Comparison of ENCODE assay signal across 8 mouse cellular contexts in genomic region chr16:18387704-18388582, GRCm38 (mm10). TPM values are rescaled to one million over a fixed set of nuclear protein-coding genes. Genes with fewer than 3 reads are reported as not detected.
DNase-seq lines count a peak whose midpoint lies in the region; ATAC-seq and TF ChIP-seq lines count a peak whose summit lies in the region.

No protein-coding gene starts in this region.

- no peaks in the 10 kb centered on the region for H3K9me3 ChIP-seq in lung, postnatal 0 days (ENCODE audit: low read length)
- H3K9me3 ChIP-seq in forebrain, embryonic 16.5 days (ENCODE audit: control insufficient read depth, low read length): no peaks in the 10 kb centered on the region
- no peaks in the 10 kb centered on the region for H3K9me3 ChIP-seq in limb, embryonic 10.5 days (replicated peaks)

- 25% methylated on average over 6 of the region's 7 CpGs for WGBS in lung, postnatal 0 days
- 40% methylated on average over 5 of the region's 7 CpGs for WGBS in forebrain, embryonic 16.5 days
- 58% methylated on average over 5 of the region's 7 CpGs for WGBS in limb, embryonic 10.5 days

- TF ChIP-seq CTCF in lung, postnatal 0 days (IDR thresholded peaks at IDR 0.05): no peak

- H3K4me2 ChIP-seq in lung, postnatal 0 days (replicated peaks; ENCODE audit: low read depth, low read length): no peak overlapping the region
- H3K4me2 ChIP-seq in forebrain, embryonic 16.5 days (ENCODE audit: low read length): no peak overlapping the region

- no peak overlapping the region for H3K27ac ChIP-seq in lung, postnatal 0 days (ENCODE audit: low read length)
- H3K27ac ChIP-seq in forebrain, embryonic 16.5 days (ENCODE audit: low read length): peak overlapping the region; percentile 39; the same call in 1 of the 2 replicates
- H3K27ac ChIP-seq in limb, embryonic 10.5 days: peak overlapping the region; percentile 61

- no peak for TF ChIP-seq EP300 in lung, postnatal 0 days (IDR thresholded peaks at IDR 0.05)

- no peak overlapping the region for H3K9ac ChIP-seq in lung, postnatal 0 days (replicated peaks; ENCODE audit: low read depth)
- no peak overlapping the region for H3K9ac ChIP-seq in forebrain, embryonic 16.5 days (replicated peaks; ENCODE audit: low read depth, low read length)

- DNase-seq in lung, postnatal 10 days: peak; percentile 48
- DNase-seq in lung, postnatal 0 days (ENCODE audit: low spot score): no peak
- no peak for DNase-seq in limb, embryonic 10.5 days (ENCODE audit: low spot score)
- peak; percentile 31 for DNase-seq in splenic B cell, adult 2 months (ENCODE audit: low read depth, low spot score)
- no peak for DNase-seq in retina, postnatal 1 day
- no peak for DNase-seq in adrenal gland, postnatal 4 days (ENCODE audit: low spot score in 2 of 2)
- DNase-seq in testis, postnatal 14 days (ENCODE audit: low spot score): no peak

- H3K36me3 ChIP-seq in lung, postnatal 0 days (ENCODE audit: insufficient read depth, low read length): no peaks in the 10 kb centered on the region
- no peaks in the 10 kb centered on the region for H3K36me3 ChIP-seq in forebrain, embryonic 16.5 days (ENCODE audit: control insufficient read depth, insufficient read depth)
- H3K36me3 ChIP-seq in limb, embryonic 10.5 days: no peaks in the 10 kb centered on the region
- no peaks in the 10 kb centered on the region for H3K36me3 ChIP-seq in splenic B cell, adult 2 months (ENCODE audit: control insufficient read depth, insufficient read depth, low read length, poor library complexity, severe bottlenecking)

- no peak for ATAC-seq in lung, postnatal 0 days
- ATAC-seq in forebrain, embryonic 16.5 days: peak; percentile 11; the same call in 1 of the 2 replicates

- H3K4me1 ChIP-seq in lung, postnatal 0 days (ENCODE audit: insufficient read depth, low read depth, low read length): peaks cover 15% of the 10 kb centered on the region; the same call in 1 of the 2 replicates
- peaks cover 43% of the 10 kb centered on the region for H3K4me1 ChIP-seq in forebrain, embryonic 16.5 days (replicated peaks; ENCODE audit: control insufficient read depth, insufficient read depth, low read length)
- peaks cover 61% of the 10 kb centered on the region for H3K4me1 ChIP-seq in limb, embryonic 10.5 days

- no peak overlapping the region for H3K4me3 ChIP-seq in lung, postnatal 0 days (ENCODE audit: low read depth, low read length)
- H3K4me3 ChIP-seq in forebrain, embryonic 16.5 days (replicated peaks; ENCODE audit: low read length): no peak overlapping the region
- H3K4me3 ChIP-seq in limb, embryonic 10.5 days: no peak overlapping the region

- no peaks in the 10 kb centered on the region for H3K27me3 ChIP-seq in lung, postnatal 0 days (replicated peaks; ENCODE audit: insufficient read depth, low read length)
- H3K27me3 ChIP-seq in forebrain, embryonic 16.5 days (replicated peaks; ENCODE audit: control insufficient read depth, insufficient read depth, low read length): no peaks in the 10 kb centered on the region
- no peaks in the 10 kb centered on the region for H3K27me3 ChIP-seq in limb, embryonic 10.5 days (ENCODE audit: low read depth, poor library complexity, severe bottlenecking)
- H3K27me3 ChIP-seq in splenic B cell, adult 2 months (ENCODE audit: control insufficient read depth, insufficient read depth, low read length, poor library complexity, severe bottlenecking): no peaks in the 10 kb centered on the region

RNA-seq across cellular contexts. Expression of gene Txnrd2, which starts 38.2 kb away (rescaled TPM):
- 20.0 and 20.9 TPM in 2 replicates for polyA plus RNA-seq in lung, postnatal 0 days (2015; fragmentation: Nextera tagmentation; extraction: Ambion mirVana)
- polyA plus RNA-seq in forebrain, embryonic 16.5 days (2015; fragmentation: Nextera tagmentation; extraction: Ambion mirVana): 24.0 and 27.8 TPM in 2 replicates
- polyA plus RNA-seq in limb, embryonic 10.5 days (2016; fragmentation: Nextera tagmentation; extraction: Ambion mirVana): 29.6 and 32.2 TPM in 2 replicates
- total RNA-seq in adrenal gland, postnatal 4 days (2021): 10 to 100 TPM; 60.2 to 67.6 TPM

RNA-seq across cellular contexts. Expression of gene Comt, which starts 38.7 kb away (rescaled TPM):
- polyA plus RNA-seq in lung, postnatal 0 days (2015; fragmentation: Nextera tagmentation; extraction: Ambion mirVana): 109 and 111 TPM in 2 replicates
- polyA plus RNA-seq in forebrain, embryonic 16.5 days (2015; fragmentation: Nextera tagmentation; extraction: Ambion mirVana): 88.8 and 98.1 TPM in 2 replicates
- polyA plus RNA-seq in limb, embryonic 10.5 days (2016; fragmentation: Nextera tagmentation; extraction: Ambion mirVana): 54.7 and 61.1 TPM in 2 replicates
- 100 to 1,000 TPM in 1 of 2 experiments, 10 to 100 TPM in 1; 99.0 to 129 TPM for total RNA-seq in adrenal gland, postnatal 4 days (2021)

RNA-seq across cellular contexts. Expression of gene Arvcf, which starts 40.0 kb away (rescaled TPM):
- 14.6 and 18.5 TPM in 2 replicates for polyA plus RNA-seq in lung, postnatal 0 days (2015; fragmentation: Nextera tagmentation; extraction: Ambion mirVana)
- polyA plus RNA-seq in forebrain, embryonic 16.5 days (2015; fragmentation: Nextera tagmentation; extraction: Ambion mirVana): 58.6 and 67.8 TPM in 2 replicates
- polyA plus RNA-seq in limb, embryonic 10.5 days (2016; fragmentation: Nextera tagmentation; extraction: Ambion mirVana): 44.8 and 56.1 TPM in 2 replicates
- total RNA-seq in adrenal gland, postnatal 4 days (2021): 10 to 100 TPM; 56.9 to 59.4 TPM

RNA-seq across cellular contexts. Expression of gene Tango2, which starts 40.0 kb away (rescaled TPM):
- 23.7 and 25.2 TPM in 2 replicates for polyA plus RNA-seq in lung, postnatal 0 days (2015; fragmentation: Nextera tagmentation; extraction: Ambion mirVana)
- 74.9 and 86.8 TPM in 2 replicates for polyA plus RNA-seq in forebrain, embryonic 16.5 days (2015; fragmentation: Nextera tagmentation; extraction: Ambion mirVana)
- polyA plus RNA-seq in limb, embryonic 10.5 days (2016; fragmentation: Nextera tagmentation; extraction: Ambion mirVana): 20.2 and 23.7 TPM in 2 replicates
- total RNA-seq in adrenal gland, postnatal 4 days (2021): 10 to 100 TPM; 42.3 to 45.5 TPM

Comparison
In these comparisons a context has a peak if more than half of its experiments do, and no peak if none do; other contexts are left out.
1. DNase-seq: peak in lung, postnatal 10 days (single experiment) and splenic B cell, adult 2 months (single experiment); none in lung, postnatal 0 days (single experiment), limb, embryonic 10.5 days (single experiment), retina, postnatal 1 day (single experiment), adrenal gland, postnatal 4 days (0 of 2) and testis, postnatal 14 days (single experiment).